Mouse (Mus musculus) testis, adult 2 months (tissue): ENCODE results near the gene Prickle1.

ENCODE experiments used
- CTCF ChIP-seq: fragments of 200-500 bp; IDR thresholded peaks from 2 replicates; pipeline ENCODE4 v1.5.1; 2012; ENCODE audit warnings: low read depth, mild to moderate bottlenecking, inconsistent platforms, low read length, moderate library complexity; ENCODE audit not compliant: control insufficient read depth, insufficient read depth, insufficient replicate concordance
- POLR2A ChIP-seq: fragments of 200-500 bp; IDR thresholded peaks from 2 replicates; pipeline ENCODE4 v1.6.1; 2012; ENCODE audit warnings: low read depth, mild to moderate bottlenecking, inconsistent platforms, low read length, moderate library complexity; ENCODE audit not compliant: control insufficient read depth

DNA sequence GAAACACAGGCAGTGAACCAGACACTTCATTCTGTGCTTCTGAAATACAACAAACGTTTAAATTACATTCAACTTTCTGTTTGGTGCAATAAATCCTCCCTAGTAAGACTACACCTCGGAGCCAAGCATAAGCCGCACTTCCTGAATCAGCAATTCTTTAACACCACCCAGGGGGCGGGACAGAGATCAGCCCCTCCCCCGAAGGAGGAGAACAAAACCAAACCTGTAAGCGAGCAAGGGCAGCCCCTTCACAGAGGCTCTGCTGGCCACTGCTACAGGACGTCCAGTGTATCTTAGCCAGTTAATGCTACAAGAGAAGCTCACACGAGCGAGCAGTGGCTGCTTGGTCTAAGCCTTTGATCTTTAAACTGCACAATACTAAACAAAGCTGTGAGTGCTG is 43.5 kb downstream of the Prickle1 start:
- TF ChIP-seq CTCF (no peak), POLR2A (no peak)
